Mouse (Mus musculus) kidney, adult 18-20 months (tissue): ENCODE data around the gene Zbtb24.
"Not testable (repeated sequence)": the region's sequence is repeated elsewhere in the genome, so short reads cannot be mapped to it uniquely, and the experiment has no call there.

ENCODE experiments used
- DNase-seq: peaks from one replicate; pipeline ENCODE4 v3.0.0; 2021

Gene Zbtb24

DNA sequence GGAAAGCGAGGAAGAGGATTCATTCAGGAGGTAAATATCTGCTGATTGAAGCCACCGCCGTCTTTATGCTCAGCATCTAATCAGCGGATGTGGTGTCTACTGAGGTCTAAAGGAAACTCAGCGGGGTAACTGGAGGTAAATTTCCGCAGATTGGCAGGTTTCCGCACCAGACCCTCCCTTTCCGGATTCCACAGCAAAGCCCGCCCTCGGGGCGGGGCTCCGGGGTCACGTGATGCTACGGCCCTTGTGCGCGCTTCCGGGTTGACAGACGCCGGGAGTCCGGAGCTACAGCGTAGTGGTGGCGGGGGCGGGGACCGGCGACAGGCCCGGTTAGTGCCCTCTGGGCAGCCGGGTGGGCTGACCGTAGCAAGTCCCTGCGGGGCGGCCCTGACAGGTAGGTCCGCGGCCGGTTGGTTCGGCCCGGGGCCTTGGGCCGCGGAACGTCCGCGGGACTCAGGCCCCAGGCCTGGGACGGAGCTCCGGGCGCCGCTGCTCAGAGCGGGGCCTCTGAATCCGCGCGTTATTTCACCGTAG, at the start of gene Zbtb24:
TSS of gene Zbtb24 (plus strand) at position 247 of the 534 bp plus-strand sequence.
- DNase-seq = peak; percentile 97

DNA sequence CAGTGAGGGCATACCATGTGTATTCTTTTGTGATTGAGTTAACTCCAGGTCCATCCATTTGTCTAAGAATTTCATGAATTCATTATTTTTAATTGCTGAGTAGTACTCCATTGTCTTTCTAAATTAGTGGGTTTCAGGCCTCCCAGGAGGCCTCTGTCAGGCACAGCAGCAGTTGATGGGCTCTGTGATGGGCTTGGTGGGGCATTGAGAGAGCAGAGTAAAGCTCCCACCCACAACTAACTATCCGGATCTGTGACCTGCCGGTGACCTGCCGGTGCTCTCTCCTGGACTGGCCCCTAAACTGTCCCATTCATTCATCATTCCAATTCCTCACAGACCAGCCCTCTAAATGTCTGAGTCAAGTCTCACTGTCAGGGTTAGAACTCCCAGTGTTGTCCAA, 49.1 kb upstream of the Zbtb24 start:
- DNase-seq = no peak

DNA sequence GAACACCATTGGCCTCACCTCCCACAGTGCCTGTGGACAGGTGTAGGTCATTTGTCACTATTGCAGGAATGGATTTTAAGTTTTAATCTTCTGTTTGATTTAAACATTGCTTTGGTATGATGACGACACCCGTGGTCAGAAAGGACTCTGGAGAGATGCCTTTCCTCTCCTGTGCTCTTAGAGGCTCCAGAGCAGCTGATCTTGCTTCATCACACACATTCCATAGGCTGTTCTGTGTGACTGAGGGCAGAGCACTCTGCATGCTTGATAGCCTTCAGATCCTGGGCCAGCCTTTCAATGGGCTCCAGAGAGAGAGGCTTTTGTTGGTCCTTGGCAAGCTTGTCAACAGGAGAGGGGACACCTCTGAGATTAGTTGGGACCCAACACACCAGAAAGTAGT, 46.8 kb upstream of the Zbtb24 start:
- no peak for DNase-seq

DNA sequence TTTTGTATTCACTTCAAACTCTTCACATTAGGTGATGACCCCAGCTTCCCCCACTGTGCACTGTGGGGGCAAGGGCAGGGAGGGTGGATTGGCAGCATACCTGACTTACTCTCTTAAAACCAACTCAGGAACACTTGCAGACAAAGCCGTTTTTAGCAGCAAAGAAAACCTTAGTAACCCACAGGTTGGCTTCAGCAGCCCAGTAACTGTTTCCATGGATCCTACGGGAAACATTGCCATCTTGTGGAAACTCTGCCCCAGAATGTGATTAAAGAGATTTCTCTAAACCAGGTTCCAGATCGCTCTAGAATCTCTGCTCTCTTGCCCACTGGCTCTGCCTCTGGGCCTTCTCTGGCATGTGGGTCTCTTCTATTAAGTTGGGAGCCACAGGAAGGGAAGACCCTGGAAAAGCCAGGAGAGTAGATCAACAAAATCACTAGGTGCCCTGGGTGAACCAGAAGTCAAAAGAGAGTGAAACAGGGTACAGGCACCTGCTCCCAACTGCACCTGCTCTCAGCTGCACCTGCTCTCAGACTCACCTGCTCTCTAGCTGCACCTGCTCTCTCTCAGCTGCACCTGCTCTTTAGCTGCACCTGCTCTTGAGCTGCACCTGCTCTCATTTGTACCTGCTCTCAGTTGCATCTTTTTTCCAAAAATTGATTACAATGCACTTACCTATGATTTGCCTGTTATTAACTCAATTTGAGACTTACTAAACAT, 46.1 kb upstream of the Zbtb24 start:
- no peak for DNase-seq

DNA sequence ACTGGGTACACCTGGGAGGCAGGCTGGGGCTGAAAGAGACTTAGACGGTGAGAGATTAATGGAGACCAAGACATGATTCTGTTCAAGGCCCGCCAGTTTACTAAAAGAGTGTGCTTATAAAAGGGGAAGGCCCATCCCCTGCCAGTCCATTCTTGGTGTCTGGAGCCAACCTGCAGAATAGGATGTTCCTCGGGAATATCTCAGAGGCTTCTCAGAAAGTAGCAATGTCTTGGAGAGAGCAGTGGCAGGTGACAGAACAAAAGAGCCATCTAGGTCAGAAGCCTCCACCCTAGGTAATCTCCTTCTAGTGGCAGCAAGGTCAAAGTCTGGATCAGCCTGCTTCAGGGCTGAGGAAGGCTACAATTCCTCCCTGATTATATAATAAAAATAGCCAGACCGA, 40.0 kb upstream of the Zbtb24 start:
- DNase-seq = not testable (repeated sequence)

DNA sequence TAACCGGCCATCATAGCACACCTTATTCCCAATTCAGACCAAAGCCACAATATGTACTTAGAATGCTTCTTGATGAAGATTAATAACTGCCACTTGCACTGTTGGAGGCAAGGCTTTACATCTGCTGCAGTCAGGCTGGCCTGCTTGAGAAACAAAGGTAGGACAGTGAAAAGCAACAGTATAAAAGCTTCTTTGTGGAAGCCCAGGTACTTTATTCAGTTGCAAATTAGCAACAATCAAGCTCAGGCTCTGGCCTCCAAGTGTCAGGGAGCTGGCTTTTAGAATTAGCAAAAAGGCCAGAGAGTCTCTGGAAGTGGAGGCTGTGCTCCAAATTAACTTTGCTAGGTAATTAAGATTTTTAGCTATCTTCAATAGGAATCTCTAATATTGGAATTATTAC, 39.4 kb upstream of the Zbtb24 start:
- not testable (repeated sequence) for DNase-seq

DNA sequence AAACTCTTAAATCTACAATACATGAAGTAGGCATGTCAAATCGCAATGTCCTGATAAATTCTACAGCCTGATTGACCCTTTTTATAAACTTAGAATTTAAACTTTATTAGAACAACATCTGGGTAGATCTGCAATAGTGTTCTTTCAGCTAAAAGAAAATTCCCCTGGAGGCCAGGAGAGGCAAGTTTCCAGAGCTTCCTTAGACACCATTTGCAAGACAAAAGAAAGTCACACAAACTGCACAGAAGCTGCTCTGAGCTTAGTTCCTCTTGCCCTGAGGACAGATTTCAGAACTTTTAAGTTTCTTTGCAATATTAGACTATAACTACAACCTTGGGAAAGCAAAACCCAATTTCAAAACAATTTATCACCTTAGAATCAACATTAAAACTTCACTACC, 36.7 kb upstream of the Zbtb24 start:
- not testable (repeated sequence) for DNase-seq

DNA sequence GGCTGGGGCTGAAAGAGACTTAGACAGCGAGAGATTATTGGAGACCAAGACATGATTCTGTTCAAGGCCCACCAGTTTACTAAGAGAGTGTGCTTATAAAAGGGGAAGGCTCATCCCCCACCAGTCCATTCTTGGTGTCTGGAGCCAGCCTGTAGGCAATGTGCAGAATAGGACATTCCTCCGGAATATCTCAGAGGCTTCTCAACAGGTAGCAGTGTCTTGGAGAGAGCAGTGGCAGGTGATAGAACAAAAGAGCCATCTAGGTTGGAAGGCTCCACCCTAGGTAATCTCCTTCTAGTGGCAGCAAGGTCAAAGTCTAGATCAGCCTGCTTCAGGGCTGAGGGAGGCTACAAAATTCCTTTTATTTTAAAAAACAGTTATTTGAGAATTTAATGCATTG, 34.8 kb upstream of the Zbtb24 start:
- DNase-seq = not testable (repeated sequence)

DNA sequence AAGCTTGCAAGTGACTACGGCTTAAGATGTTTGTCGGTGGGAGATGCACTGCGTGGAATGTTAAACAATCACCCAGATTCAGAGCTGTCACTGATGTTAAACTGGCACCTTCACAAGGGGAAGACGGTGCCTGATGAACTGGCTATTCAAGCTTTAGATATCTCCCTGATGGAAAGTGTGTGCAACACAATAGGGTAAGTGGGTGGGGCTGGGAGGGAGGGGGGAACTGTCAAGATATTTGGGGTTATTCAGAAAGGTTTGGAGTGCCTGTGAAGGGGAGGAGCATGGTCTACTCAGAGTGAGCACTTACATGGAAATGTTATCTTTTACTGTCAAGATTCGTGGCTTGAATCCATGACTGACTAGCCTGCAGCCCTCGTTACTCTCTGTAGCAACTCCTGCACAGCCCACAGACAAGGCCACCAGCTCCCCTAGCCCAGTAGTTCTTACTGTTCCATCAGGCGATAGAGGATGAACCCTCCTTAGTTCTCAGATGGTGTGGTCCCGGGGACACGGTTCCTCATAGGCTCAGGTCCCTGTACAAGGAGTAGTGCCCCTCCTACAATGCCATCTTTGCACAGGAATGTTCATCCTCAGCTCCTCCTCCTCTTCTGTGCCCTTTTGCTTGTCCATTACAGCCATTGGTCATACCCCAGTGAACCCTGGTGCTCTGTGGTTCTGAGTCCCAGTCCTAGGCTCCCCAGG, 29.5 kb upstream of the Zbtb24 start:
- no peak for DNase-seq

DNA sequence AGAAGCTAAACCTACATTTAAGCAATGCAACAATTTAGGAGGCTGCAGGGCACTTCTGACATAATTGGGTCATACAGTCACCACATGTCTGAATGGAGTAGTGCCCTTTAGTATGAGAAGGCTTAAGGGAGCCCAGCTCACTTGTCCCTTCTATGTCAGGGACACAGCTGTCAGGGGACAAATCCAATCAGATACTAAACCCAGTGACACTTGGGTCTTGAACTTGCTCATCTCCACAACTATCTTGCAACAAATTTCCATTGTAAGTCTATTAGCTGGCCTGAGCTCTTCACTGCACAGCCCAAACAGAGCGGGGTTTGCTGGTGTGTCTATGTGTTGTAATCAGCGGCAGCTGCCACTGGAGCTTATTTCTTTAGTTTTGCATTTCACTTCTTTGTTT, 26.5 kb upstream of the Zbtb24 start:
- no peak for DNase-seq

DNA sequence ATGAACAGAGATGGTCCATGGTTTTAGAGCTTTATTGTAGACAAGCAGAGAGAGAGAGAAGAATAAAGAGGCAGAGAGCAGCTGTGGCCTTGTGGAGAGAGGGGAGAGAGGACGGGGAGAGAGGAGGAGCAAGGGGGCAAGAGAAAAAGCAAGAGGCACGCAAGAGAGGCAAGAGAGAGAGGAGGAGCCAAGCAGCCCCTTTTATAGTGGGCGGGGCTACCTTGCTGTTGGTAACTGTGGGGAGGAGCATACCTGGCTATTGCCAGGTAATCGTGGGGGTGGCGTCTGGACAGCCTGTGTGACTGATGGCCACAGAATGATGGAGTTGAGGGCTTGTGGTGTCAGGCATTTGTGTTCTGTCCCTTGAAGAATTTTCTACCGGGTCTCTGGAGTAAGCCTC, 23.8 kb upstream of the Zbtb24 start:
- no peak for DNase-seq

DNA sequence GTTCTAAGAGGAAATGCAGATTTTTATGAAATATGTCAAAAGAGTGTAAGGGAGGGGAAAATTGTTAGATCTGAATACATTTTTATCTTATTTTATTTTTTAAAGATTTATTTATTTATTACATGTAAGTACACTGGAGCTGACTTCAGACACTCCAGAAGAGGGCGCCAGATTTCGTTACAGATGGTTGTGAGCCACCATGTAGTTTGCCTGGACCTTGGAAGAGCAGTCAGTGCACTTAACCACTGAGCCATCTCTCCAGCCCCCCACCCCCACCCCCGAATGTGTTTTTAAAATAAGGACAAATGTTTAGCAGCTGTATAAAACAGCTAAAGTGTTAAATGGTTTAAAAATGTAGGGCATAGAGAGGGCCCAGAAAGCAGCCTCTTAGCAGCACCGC, 15.6 kb upstream of the Zbtb24 start:
- peak; percentile 70 for DNase-seq

DNA sequence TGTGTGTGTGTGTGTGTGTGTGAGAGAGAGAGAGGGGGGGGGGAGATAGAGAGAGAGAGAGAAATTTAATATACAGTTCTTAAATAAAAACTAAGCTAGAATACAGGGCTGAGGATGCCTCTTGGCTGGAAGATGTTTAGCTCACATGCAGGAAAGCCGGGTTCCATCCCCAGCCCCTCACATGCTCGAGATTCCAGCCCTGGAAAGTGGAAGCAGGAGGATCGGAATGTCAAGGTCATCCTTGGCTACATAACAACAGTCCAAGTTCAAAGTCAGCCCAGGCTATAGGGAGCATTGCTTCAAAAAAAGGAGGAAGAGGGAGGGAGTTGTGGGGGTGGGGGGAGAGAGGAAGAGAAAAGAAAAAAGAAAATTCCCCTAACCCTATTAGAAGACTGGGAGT, 15.0 kb upstream of the Zbtb24 start:
- DNase-seq = no peak

DNA sequence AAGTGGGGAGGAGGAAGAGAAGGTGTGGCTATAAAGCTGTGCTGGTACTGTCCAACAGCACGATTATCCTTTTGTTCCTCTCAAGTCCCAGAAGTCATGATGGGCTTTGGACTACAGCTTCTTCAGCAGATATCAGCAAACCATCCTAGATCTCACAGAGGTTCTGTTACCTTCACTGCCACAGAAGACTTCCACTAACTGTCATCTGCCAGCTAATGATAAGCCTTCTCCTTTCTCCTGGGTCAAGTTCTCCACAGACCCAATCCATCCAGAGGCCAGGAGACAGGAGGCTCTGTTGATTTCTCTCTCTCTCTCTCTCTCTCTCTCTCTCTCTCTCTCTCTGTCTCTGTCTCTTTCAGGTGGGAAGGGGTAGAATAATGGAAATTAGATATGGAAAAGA, 2.0 kb upstream of the Zbtb24 start:
- DNase-seq = no peak

DNA sequence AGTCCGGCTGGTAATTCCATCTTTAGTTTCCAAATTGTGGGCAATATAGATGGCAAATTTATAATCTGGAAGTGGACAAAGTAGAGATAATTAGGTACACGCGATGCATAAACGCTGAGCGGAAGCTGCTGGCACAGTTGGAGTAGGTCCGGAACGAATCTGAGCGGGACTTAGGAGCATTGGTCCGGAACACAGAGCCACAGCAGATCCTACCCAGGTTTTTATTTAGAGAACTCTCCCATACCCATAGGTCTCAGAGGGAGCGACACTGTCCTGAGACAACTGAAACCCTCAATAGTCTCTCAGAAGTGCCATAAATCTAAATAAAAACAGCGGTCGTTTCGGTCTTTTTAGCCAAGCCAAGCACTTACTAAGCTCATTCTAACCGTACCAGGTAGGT, 499 bp upstream of the Zbtb24 start:
- DNase-seq = no peak

DNA sequence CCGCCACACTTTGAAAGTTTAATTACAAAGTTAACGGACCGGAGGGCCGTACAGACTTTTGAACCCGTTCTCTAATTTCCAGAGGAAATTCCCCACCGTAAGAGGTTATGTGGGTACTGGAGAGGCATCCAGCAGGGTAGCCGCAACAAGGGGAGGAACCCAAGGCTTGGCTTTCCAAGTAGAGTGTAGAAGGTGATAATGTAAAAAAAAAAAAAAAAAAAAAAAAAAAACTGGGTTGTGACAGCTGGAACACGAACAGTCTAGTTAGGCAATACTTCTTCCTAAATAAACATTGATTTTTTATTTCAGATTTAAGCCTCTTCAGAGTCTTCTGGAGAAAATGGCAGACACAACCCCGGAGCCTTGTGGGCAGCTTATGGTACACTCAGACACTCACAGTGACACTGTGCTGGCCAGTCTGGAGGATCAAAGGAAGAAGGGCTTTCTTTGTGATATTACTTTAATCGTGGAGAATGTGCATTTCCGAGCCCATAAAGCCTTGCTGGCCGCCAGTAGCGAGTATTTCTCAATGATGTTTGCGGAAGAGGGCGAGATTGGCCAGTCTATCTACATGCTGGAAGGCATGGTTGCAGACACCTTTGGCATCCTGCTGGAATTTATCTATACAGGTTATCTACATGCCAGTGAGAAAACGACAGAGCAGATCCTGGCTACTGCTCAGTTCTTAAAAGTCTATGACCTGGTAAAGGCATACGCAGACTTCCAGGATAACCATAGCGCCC, 768 bp downstream of the Zbtb24 start:
- DNase-seq = no peak

DNA sequence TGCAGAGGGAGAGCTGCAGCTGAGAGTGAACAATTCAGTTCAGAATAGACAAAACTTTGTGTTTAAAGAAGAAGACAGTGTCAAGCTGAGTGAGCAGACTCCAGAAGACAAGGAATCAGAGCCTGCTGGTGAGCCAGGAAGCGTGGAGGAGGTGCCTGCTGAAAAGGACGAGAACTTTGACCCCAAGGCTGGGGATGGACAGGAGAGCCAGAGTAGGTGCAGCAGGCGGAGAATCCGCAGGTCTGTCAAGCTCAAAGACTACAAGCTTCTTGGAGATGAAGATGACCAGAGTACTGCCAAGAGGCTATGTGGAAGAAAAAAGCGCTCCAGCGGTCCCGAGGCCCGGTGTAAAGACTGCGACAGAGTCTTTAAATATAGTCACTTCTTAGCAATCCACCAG, 1.5 kb downstream of the Zbtb24 start:
- peak; percentile 61 for DNase-seq

DNA sequence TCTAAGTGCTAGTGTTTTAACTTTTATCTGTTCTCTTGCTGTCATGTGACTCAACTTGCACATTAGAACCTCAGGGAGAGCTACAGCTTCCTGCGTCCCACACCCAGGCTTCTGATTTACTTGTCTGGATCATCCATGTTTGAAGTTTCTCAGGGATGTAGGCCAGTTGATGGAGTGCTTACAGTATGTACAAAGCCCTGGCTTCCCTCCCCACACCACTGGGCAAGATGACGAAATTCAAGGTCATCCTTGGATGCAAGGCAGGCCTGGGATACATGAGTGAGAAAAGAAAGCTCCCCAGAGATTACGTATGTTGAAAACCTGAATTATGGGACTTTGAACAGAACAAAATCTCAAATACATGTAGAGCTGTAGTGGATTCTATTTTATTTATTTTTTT, 2.6 kb downstream of the Zbtb24 start:
- no peak for DNase-seq

DNA sequence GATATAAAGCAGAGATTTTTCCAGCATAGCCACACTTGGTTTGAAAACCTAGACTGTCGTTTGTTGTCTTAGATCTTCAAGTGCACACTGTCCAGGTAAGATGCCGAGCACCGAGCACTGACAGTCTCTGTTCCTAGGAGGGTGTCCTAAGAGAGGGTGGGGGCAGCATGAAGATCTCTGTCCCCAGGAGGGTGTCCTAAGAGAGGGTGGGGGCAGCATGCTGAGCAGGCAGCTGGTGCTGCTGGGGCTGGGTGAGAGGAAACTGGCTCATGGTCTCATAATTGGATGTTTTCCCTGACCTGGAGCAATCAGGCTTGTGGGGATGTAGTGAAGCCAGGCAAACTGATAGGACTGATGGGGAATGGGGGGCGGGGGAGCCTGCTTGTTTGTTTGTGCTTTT, 9.8 kb downstream of the Zbtb24 start:
- DNase-seq = no peak

DNA sequence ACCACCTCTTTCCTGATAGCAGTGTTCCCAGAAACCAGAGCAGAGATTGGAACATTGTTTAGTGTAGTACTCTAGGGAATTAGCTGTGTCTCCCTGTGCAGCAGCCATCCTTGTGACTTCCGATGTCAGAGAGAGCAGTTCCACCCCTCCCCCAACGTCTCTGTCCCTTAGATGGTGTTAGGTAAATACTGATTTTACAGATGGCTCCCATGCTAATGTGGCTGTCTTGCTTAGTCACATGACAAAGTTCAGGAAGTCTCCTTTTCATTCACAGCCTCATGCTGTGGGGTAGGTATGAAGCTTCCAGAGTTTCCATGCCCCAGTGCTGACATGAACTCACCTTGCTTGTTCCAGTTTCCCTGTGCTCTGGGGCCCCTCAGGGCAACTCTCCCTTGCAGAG, 10.3 kb downstream of the Zbtb24 start:
- DNase-seq = no peak

DNA sequence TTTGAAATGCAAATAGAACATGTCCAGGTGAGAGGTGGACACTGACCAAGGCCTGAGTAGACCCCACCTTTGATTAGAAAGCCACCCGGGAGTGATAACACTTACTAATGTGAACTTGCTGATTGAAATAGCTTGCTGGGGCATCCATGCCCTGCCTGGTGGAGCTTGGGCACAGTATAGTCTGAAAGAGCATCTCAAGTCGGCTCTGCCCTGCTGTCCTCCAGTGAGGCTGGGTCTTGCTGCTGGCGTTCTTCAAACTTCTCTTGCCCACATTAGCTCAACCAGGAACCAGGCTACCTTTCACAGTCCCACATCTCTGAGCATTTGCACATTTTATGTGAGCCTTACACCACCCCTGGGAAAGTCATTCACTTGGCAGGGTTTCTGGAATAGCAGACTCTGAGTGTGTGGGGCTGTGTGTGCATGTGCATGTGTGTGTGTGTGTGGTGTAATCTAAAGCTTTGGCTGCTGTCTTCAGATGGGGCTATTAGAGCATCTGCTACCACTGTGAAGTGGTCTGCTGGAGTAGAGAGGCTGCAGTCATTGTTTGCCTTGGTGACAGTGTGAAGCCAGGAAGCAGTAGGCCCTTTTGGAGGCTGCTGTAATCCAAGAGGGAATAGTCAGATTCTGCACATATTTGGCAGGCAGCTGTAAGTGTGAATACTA, 11.0 kb downstream of the Zbtb24 start:
- no peak for DNase-seq

DNA sequence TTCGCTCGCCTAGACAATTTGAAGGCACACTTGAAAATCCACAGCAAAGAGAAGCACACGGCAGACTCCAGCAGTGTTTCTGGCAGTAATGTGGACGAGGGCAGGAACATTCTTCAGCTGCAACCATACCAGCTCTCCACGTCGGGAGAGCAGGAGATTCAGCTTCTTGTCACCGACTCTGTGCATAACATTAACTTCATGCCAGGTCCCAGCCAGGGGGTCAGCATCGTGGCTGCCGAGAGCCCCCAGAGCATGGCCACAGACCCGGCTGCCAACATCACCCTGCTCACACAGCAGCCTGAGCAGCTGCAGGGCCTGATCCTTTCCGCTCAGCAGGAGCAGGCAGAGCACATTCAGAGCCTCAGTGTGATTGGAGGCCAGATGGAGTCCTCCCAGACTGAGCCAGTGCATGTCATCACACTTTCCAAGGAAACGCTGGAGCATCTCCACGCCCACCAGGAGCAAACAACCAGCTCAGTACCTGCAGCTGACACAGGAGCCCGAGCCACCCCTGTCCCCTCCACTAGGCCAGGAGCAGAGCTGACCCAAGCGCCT, 14.3 kb downstream of the Zbtb24 start:
- DNase-seq = no peak

DNA sequence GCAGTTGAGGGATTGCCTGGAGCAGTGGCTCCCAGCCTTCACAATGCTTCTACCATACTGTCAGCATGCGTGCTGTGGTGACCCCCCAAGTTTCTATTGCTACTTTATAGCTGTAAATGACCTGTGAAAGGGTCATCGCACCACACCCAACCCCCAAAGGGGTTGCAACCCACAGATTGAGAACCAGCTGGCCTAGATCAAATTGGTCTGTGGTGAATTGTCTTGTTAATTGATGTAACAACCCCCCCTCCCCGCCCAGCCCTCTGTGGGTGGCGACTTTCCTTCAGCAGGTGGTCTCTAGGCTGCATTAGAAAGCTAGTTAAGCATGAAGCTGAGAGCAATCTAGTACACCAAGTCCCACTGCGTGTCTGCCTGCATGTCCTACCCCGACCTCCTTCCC, 17.1 kb downstream of the Zbtb24 start:
- DNase-seq = no peak
